Mouse (Mus musculus): ENCODE data around the gene Ctnnb1. TPM values are rescaled to one million over a fixed set of nuclear protein-coding genes. Genes with fewer than 3 reads are reported as not detected.

Gene Ctnnb1
- polyA plus RNA-seq, 1 experiment from 2014 or later, result 404 TPM

DNA sequence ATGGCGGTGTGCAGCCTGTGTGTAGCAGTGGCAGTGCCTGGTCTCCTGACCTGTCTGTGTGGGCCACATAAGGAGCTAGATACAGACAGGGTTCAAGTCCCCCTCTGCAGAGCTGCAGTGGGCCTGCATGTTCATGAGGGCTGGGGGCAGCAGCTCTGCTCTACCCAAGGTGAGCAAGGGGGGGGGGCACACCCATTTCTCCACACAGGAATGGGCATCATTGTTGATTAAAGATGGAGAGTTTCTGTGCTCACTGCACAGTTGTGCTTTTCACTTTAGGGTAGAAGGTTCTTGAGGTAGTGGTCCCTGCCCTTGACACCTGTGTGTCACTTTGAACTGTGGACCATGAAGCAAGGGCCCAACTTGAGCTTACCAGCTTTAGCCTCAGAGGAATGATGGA is 19.8 kb downstream of the Ctnnb1 start:
- Histone ChIP-seq H3K4me2 (replicated peaks) (no peak overlapping the region), H3K36me3 (replicated peaks; ENCODE audit: control insufficient read depth, insufficient read depth) (peaks cover 40% of the 10 kb centered on the region), H3K27me3 (ENCODE audit: control insufficient read depth, insufficient read depth, low read length) (no peaks in the 10 kb centered on the region), H3K9ac (no peak overlapping the region), H3K27ac (no peak overlapping the region), H3K4me3 (replicated peaks; ENCODE audit: low read length) (no peak overlapping the region), H3K4me1 (replicated peaks; ENCODE audit: control insufficient read depth, insufficient read depth, low read length) (no peaks in the 10 kb centered on the region; the same call in 1 of the 2 replicates), H3K9me3 (ENCODE audit: control insufficient read depth, low read length) (no peaks in the 10 kb centered on the region)
- WGBS, result 93% methylated on average over 1 of the region's 1 CpGs
- DNase-seq (ENCODE audit: low spot score) (no peak), ATAC-seq (ENCODE audit: low FRiP score) (no peak)

DNA sequence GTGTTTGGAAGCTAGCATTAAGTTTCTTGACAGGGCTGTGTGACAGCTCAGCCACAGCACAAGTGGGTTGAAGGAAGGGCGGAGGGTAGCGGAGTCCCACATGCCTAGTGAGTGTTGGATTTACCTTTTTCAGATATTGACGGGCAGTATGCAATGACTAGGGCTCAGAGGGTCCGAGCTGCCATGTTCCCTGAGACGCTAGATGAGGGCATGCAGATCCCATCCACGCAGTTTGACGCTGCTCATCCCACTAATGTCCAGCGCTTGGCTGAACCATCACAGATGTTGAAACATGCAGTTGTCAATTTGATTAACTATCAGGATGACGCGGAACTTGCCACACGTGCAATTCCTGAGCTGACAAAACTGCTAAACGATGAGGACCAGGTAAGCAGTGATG is 21.7 kb downstream of the Ctnnb1 start:
- H3K9ac ChIP-seq, result no peak overlapping the region
- 90% methylated on average over 12 of the region's 12 CpGs for WGBS
- no peaks in the 10 kb centered on the region for H3K9me3 ChIP-seq (ENCODE audit: control insufficient read depth, low read length)
- peaks cover 60% of the 10 kb centered on the region for H3K36me3 ChIP-seq (replicated peaks; ENCODE audit: control insufficient read depth, insufficient read depth)
- H3K27ac ChIP-seq, result no peak overlapping the region
- H3K4me3 ChIP-seq (replicated peaks; ENCODE audit: low read length), result no peak overlapping the region
- ATAC-seq (ENCODE audit: low FRiP score), result no peak
- no peak for DNase-seq (ENCODE audit: low spot score)
- H3K4me2 ChIP-seq (replicated peaks), result no peak overlapping the region
- H3K27me3 ChIP-seq (ENCODE audit: control insufficient read depth, insufficient read depth, low read length), result no peaks in the 10 kb centered on the region
- no peaks in the 10 kb centered on the region for H3K4me1 ChIP-seq (replicated peaks; ENCODE audit: control insufficient read depth, insufficient read depth, low read length)

DNA sequence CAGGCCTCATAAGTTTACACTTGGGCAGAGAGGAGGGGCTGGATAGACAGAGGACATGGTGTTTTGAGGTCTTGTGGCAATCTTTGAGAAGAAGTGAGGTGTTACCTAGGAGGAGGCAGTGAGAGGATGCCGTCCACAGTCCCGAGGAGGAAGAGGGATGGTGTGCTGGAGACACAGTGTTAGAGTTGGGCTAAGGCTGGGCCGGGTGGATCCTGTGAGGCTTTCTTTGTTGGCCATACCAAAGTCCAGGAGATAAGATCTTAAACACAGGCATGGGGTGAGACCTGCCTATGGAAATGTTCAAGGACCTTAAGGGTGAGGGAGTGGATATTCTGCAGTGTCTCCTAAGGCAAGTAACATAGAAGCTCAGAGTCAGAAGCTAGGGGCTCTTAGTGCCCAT is 22.9 kb downstream of the Ctnnb1 start:
- no peak overlapping the region for H3K4me3 ChIP-seq (replicated peaks; ENCODE audit: low read length)
- no peaks in the 10 kb centered on the region for H3K27me3 ChIP-seq (ENCODE audit: control insufficient read depth, insufficient read depth, low read length)
- H3K4me2 ChIP-seq (replicated peaks), result no peak overlapping the region
- no peak overlapping the region for H3K27ac ChIP-seq
- 88% methylated on average over 3 of the region's 3 CpGs for WGBS
- peaks cover 71% of the 10 kb centered on the region for H3K36me3 ChIP-seq (replicated peaks; ENCODE audit: control insufficient read depth, insufficient read depth)
- no peak for DNase-seq (ENCODE audit: low spot score)
- H3K9me3 ChIP-seq (ENCODE audit: control insufficient read depth, low read length), result no peaks in the 10 kb centered on the region
- H3K9ac ChIP-seq, result no peak overlapping the region
- ATAC-seq (ENCODE audit: low FRiP score), result no peak
- no peaks in the 10 kb centered on the region for H3K4me1 ChIP-seq (replicated peaks; ENCODE audit: control insufficient read depth, insufficient read depth, low read length)

DNA sequence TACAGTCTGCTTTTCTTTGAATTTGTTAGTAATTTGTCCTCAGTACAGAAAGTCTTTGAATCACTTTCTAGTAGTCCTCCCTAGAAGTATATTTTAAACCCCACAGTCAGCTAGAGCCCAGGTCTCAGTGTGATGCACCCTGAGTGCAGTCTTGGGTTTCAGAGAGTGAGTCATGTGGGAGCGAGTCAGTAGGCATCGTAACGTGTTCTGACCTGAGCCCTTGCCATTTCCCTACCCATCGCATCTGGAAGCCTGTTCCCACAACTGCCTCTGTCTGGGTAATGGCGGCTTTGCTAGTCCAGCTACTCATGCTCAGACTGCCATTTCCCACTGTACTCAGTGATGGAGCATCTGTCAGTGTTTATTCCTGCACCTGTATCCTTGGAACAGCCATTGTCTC is 29.0 kb downstream of the Ctnnb1 start:
- no peak overlapping the region for H3K4me2 ChIP-seq (replicated peaks)
- peaks cover 96% of the 10 kb centered on the region for H3K36me3 ChIP-seq (replicated peaks; ENCODE audit: control insufficient read depth, insufficient read depth)
- no peak overlapping the region for H3K9ac ChIP-seq
- no peaks in the 10 kb centered on the region for H3K27me3 ChIP-seq (ENCODE audit: control insufficient read depth, insufficient read depth, low read length)
- WGBS, result 90% methylated on average over 5 of the region's 5 CpGs
- ATAC-seq (ENCODE audit: low FRiP score) (no peak), DNase-seq (ENCODE audit: low spot score) (no peak)
- no peaks in the 10 kb centered on the region for H3K9me3 ChIP-seq (ENCODE audit: control insufficient read depth, low read length)
- H3K27ac ChIP-seq, result no peak overlapping the region; the same call in 1 of the 2 replicates
- H3K4me3 ChIP-seq (replicated peaks; ENCODE audit: low read length), result no peak overlapping the region
- no peaks in the 10 kb centered on the region for H3K4me1 ChIP-seq (replicated peaks; ENCODE audit: control insufficient read depth, insufficient read depth, low read length)

DNA sequence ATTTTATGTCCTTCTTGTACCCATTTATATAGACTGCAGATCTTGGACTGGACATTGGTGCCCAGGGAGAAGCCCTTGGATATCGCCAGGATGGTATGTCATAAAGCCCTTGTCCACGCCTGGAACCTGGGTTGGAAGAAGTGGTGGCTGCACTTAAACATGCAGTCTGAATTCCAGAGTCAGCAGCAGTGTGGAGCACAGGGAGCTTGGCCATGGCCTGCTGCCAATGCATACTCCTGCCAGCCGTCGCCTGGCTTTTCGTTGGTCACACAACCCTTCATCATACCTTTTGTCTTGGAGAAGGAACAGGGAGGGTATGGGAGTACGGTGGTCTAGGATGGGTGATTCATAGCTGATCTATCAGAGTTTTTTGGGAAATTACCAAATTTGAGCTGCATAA is 29.5 kb downstream of the Ctnnb1 start:
- H3K9ac ChIP-seq, result no peak overlapping the region
- 72% methylated on average over 6 of the region's 6 CpGs for WGBS
- no peak overlapping the region for H3K4me3 ChIP-seq (replicated peaks; ENCODE audit: low read length)
- H3K4me1 ChIP-seq (replicated peaks; ENCODE audit: control insufficient read depth, insufficient read depth, low read length), result no peaks in the 10 kb centered on the region
- no peak overlapping the region; the same call in 1 of the 2 replicates for H3K27ac ChIP-seq
- ATAC-seq (ENCODE audit: low FRiP score), result no peak
- no peaks in the 10 kb centered on the region for H3K9me3 ChIP-seq (ENCODE audit: control insufficient read depth, low read length)
- H3K4me2 ChIP-seq (replicated peaks), result no peak overlapping the region
- H3K27me3 ChIP-seq (ENCODE audit: control insufficient read depth, insufficient read depth, low read length), result no peaks in the 10 kb centered on the region
- no peak for DNase-seq (ENCODE audit: low spot score)
- peaks cover 94% of the 10 kb centered on the region for H3K36me3 ChIP-seq (replicated peaks; ENCODE audit: control insufficient read depth, insufficient read depth)

DNA sequence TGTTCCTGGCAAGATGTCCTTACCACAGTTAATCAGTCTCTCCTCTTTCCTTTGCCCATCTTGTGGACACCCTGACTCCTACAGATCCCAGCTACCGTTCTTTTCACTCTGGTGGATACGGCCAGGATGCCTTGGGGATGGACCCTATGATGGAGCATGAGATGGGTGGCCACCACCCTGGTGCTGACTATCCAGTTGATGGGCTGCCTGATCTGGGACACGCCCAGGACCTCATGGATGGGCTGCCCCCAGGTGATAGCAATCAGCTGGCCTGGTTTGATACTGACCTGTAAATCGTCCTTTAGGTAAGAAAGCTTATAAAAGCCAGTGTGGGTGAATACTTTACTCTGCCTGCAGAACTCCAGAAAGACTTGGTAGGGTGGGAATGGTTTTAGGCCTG is 30.2 kb downstream of the Ctnnb1 start:
- H3K9me3 ChIP-seq (ENCODE audit: control insufficient read depth, low read length), result no peaks in the 10 kb centered on the region
- H3K27me3 ChIP-seq (ENCODE audit: control insufficient read depth, insufficient read depth, low read length), result no peaks in the 10 kb centered on the region
- H3K27ac ChIP-seq, result no peak overlapping the region
- DNase-seq (ENCODE audit: low spot score) (no peak), ATAC-seq (ENCODE audit: low FRiP score) (no peak)
- H3K4me3 ChIP-seq (replicated peaks; ENCODE audit: low read length), result no peak overlapping the region
- 91% methylated on average over 4 of the region's 4 CpGs for WGBS
- H3K4me2 ChIP-seq (replicated peaks), result no peak overlapping the region
- peaks cover 94% of the 10 kb centered on the region for H3K36me3 ChIP-seq (replicated peaks; ENCODE audit: control insufficient read depth, insufficient read depth)
- H3K9ac ChIP-seq, result no peak overlapping the region
- no peaks in the 10 kb centered on the region for H3K4me1 ChIP-seq (replicated peaks; ENCODE audit: control insufficient read depth, insufficient read depth, low read length)

DNA sequence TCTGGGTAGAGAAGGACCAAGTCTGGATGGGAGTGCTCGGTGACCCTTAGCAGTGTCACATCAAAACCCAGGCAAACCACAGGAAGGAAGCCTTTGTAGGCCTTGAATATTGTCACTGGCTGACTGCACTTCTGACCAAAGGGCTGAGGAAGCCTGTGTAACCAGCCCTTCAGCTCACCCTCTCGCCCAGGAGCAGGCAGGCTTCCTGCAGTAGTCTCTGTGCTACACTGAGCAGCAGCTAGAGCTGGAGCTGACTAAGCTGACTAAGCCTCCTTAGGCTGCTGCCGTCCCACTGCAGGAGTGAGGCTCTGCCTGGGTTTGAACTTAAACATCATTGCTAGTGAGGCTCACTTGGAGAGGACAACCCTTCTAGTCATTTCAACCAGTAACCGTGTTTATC is 31.6 kb downstream of the Ctnnb1 start:
- Histone ChIP-seq H3K4me2 (replicated peaks) (no peak overlapping the region), H3K36me3 (replicated peaks; ENCODE audit: control insufficient read depth, insufficient read depth) (peaks cover 93% of the 10 kb centered on the region), H3K9me3 (ENCODE audit: control insufficient read depth, low read length) (no peaks in the 10 kb centered on the region), H3K27ac (no peak overlapping the region), H3K4me3 (replicated peaks; ENCODE audit: low read length) (no peak overlapping the region), H3K9ac (no peak overlapping the region), H3K27me3 (ENCODE audit: control insufficient read depth, insufficient read depth, low read length) (no peaks in the 10 kb centered on the region), H3K4me1 (replicated peaks; ENCODE audit: control insufficient read depth, insufficient read depth, low read length) (no peaks in the 10 kb centered on the region)
- 83% methylated on average over 4 of the region's 4 CpGs for WGBS
- DNase-seq (ENCODE audit: low spot score) (no peak), ATAC-seq (ENCODE audit: low FRiP score) (no peak)

DNA sequence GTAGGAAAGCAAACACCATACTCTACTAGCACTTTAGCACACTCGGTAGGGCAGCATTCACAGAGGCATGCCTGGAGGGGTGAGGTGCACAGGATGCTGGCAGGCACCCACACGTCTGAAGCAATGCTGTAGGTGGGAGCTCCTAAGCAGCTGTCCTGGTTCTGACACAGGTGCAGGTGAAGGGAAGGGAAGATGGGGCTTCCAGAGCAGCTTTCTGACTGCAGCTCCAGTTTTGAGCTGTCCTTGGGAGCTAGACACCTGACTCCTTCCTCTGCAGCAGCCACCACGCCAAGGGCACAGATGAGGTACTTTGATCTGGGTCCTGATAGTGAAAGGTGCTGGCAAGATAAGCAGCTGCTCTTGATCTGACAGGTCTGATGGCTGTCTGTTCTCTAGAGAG is 32.5 kb downstream of the Ctnnb1 start:
- no peak overlapping the region for H3K4me3 ChIP-seq (replicated peaks; ENCODE audit: low read length)
- 78% methylated on average over 3 of the region's 3 CpGs for WGBS
- H3K4me1 ChIP-seq (replicated peaks; ENCODE audit: control insufficient read depth, insufficient read depth, low read length), result no peaks in the 10 kb centered on the region
- no peak overlapping the region for H3K4me2 ChIP-seq (replicated peaks)
- DNase-seq (ENCODE audit: low spot score) (no peak), ATAC-seq (ENCODE audit: low FRiP score) (no peak)
- H3K27ac ChIP-seq, result no peak overlapping the region
- peaks cover 92% of the 10 kb centered on the region for H3K36me3 ChIP-seq (replicated peaks; ENCODE audit: control insufficient read depth, insufficient read depth)
- H3K9ac ChIP-seq, result no peak overlapping the region
- H3K9me3 ChIP-seq (ENCODE audit: control insufficient read depth, low read length), result no peaks in the 10 kb centered on the region
- H3K27me3 ChIP-seq (ENCODE audit: control insufficient read depth, insufficient read depth, low read length), result no peaks in the 10 kb centered on the region

DNA sequence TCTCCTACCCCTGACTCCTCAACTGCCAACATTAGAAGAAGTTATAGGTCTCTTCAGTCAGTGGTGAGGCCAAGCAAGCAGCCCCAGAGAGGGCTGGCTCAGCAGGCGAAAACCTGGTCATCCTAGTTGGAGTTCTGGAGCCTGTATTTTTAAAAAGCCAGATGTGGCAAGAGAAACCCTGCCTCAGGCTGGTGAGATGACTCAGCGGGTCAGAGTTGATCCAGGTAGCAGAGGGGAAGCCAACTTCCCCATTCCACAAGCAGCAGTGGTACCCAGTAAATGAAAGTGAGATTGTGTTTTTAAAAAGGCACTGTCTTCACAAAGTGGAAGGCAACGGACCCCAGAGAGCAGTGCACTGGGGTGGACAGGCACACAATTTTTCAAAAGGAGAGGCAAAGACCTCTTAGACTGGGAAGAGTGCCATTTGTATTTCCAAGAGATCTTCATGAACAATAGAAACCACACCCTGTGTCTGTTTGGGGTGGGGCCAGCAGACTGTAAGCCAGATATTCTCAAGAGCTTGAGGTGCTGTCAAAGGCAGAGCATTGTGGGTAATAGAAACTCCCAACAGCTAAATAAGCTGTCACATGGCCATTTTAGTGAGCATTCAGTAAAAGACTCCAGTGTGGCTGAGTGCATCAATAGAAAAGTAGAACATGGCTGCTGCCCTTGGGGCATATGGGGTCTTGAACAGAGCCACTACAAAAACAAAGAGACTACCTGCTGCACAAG is 33.1 kb downstream of the Ctnnb1 start:
- WGBS, result 83% methylated on average over 3 of the region's 3 CpGs
- H3K27ac ChIP-seq, result no peak overlapping the region
- H3K4me2 ChIP-seq (replicated peaks), result no peak overlapping the region
- no peak overlapping the region for H3K4me3 ChIP-seq (replicated peaks; ENCODE audit: low read length)
- H3K4me1 ChIP-seq (replicated peaks; ENCODE audit: control insufficient read depth, insufficient read depth, low read length), result no peaks in the 10 kb centered on the region
- H3K27me3 ChIP-seq (ENCODE audit: control insufficient read depth, insufficient read depth, low read length), result no peaks in the 10 kb centered on the region
- peaks cover 91% of the 10 kb centered on the region for H3K36me3 ChIP-seq (replicated peaks; ENCODE audit: control insufficient read depth, insufficient read depth)
- no peaks in the 10 kb centered on the region for H3K9me3 ChIP-seq (ENCODE audit: control insufficient read depth, low read length)
- no peak for ATAC-seq (ENCODE audit: low FRiP score)
- no peak overlapping the region for H3K9ac ChIP-seq
- DNase-seq (ENCODE audit: low spot score), result no peak

DNA sequence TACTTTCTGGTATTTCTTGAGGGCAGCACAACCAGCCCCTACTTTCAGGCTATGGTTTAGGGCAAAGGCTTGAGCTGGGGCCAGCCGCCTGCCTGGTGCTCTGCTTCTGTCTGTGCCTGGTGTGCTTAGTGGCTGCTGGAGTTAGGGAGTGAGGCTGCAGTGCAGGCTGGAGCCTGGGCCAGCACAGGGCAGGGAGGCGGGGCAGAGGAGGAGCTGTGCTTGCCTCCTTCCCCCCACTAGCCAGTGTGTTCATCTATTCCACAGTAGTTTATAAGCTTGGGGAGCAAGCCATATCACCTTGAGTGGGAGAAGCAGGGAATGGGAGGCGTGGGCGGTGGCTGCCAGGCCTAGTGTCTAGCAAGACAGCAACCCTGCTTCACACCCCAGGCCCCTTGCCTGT is 34.1 kb downstream of the Ctnnb1 start:
- Histone ChIP-seq H3K36me3 (replicated peaks; ENCODE audit: control insufficient read depth, insufficient read depth) (peaks cover 88% of the 10 kb centered on the region), H3K4me2 (replicated peaks) (no peak overlapping the region), H3K4me1 (replicated peaks; ENCODE audit: control insufficient read depth, insufficient read depth, low read length) (no peaks in the 10 kb centered on the region), H3K27me3 (ENCODE audit: control insufficient read depth, insufficient read depth, low read length) (no peaks in the 10 kb centered on the region), H3K4me3 (replicated peaks; ENCODE audit: low read length) (no peak overlapping the region), H3K27ac (no peak overlapping the region), H3K9ac (no peak overlapping the region), H3K9me3 (ENCODE audit: control insufficient read depth, low read length) (no peaks in the 10 kb centered on the region)
- WGBS, result 99% methylated on average over 4 of the region's 4 CpGs
- ATAC-seq (ENCODE audit: low FRiP score) (no peak), DNase-seq (ENCODE audit: low spot score) (no peak)
